Mouse (Mus musculus): ENCODE measurements around the gene Cacna1d. TPM values are rescaled to one million over a fixed set of nuclear protein-coding genes. Genes with fewer than 3 reads are reported as not detected.

The Cacna1d gene
- total and polyA plus RNA-seq, 3 experiments = 0.04 to 0.66 (median 0.08) TPM

GRCm38 (mm10) chr14:30310236-30310635 is 181.0 kb downstream of the Cacna1d start:
- Histone ChIP-seq H3K36me3 (replicated peaks in 1 of 2; ENCODE audit: control insufficient read depth in 1 of 2, insufficient read depth in 1 of 2, low read length in 1 of 2) (no peaks in the 10 kb centered on the region), H3K27me3 (replicated peaks) (no peaks in the 10 kb centered on the region), H3K9ac (ENCODE audit: insufficient read depth, low read depth) (no peak overlapping the region), H3K79me2 (replicated peaks; ENCODE audit: control insufficient read depth, extremely low read depth, insufficient read depth, poor library complexity, severe bottlenecking) (no peaks in the 10 kb centered on the region), H3K27ac (ENCODE audit: insufficient read depth, low read depth) (no peak overlapping the region), H3K4me3 (replicated peaks in 1 of 3; ENCODE audit: low read depth in 2 of 3, low read length in 2 of 3, poor library complexity in 1 of 3) (no peak overlapping the region), H3K4me2 (ENCODE audit: insufficient read depth, low read depth, poor library complexity, severe bottlenecking) (no peak overlapping the region), H3K4me1 (ENCODE audit: control insufficient read depth in 1 of 2, insufficient read depth in 2 of 2) (peaks cover 6 to 21% of the 10 kb centered on the region in 2 experiments; a peak in 3 of 4 replicates), H3K9me3 (replicated peaks; ENCODE audit: low read length) (no peaks in the 10 kb centered on the region)
- TF ChIP-seq CHD2 (IDR thresholded peaks at IDR 0.05; ENCODE audit: low read length) (no peak), E2F4 (IDR thresholded peaks at IDR 0.05; ENCODE audit: insufficient replicate concordance, low read depth, low read length) (no peak), ETS1 (conservative IDR thresholded peaks at IDR 0.05; ENCODE audit: low read depth, low read length) (no peak)
- no peak for DNase-seq (ENCODE audit: extremely low read depth)
- dilution Hi-C loops (cut with MboI; ENCODE audit: extremely low pct_ligation_motif_present, extremely low pct_unique_long_range_greater_than_20kb, low sequenced_read_pairs) (no loop called here), in situ Hi-C loops (cut with MboI; ENCODE audit: low pct_ligation_motif_present, low pct_unique_long_range_greater_than_20kb, low sequenced_read_pairs) (no loop called here)

- no peaks in the 10 kb centered on the region for H3K79me2 ChIP-seq (replicated peaks; ENCODE audit: control insufficient read depth, extremely low read depth, insufficient read depth, poor library complexity, severe bottlenecking)
- H3K9ac ChIP-seq (ENCODE audit: insufficient read depth, low read depth) = no peak overlapping the region
- H3K4me3 ChIP-seq (replicated peaks in 1 of 3; ENCODE audit: low read depth in 2 of 3, low read length in 2 of 3, poor library complexity in 1 of 3) = no peak overlapping the region
- H3K4me1 ChIP-seq (ENCODE audit: control insufficient read depth in 1 of 2, insufficient read depth in 2 of 2) = peaks cover under 1 to 11% of the 10 kb centered on the region in 2 experiments; a peak in 3 of 4 replicates
- no peak for DNase-seq (ENCODE audit: extremely low read depth)
- H3K27me3 ChIP-seq (replicated peaks) = no peaks in the 10 kb centered on the region
- no peaks in the 10 kb centered on the region for H3K9me3 ChIP-seq (replicated peaks; ENCODE audit: low read length)
- H3K36me3 ChIP-seq (replicated peaks in 1 of 2; ENCODE audit: control insufficient read depth in 1 of 2, insufficient read depth in 1 of 2, low read length in 1 of 2) = no peaks in the 10 kb centered on the region
- no peak overlapping the region for H3K4me2 ChIP-seq (ENCODE audit: insufficient read depth, low read depth, poor library complexity, severe bottlenecking)
- no peak overlapping the region for H3K27ac ChIP-seq (ENCODE audit: insufficient read depth, low read depth)
- in situ Hi-C loops (cut with MboI; ENCODE audit: low pct_ligation_motif_present, low pct_unique_long_range_greater_than_20kb, low sequenced_read_pairs) (no loop called here), dilution Hi-C loops (cut with MboI; ENCODE audit: extremely low pct_ligation_motif_present, extremely low pct_unique_long_range_greater_than_20kb, low sequenced_read_pairs) (no loop called here)
- no peak for TF ChIP-seq HCFC1 (IDR thresholded peaks at IDR 0.05; ENCODE audit: low read depth, low read length)
- TF ChIP-seq ZMIZ1 (IDR thresholded peaks at IDR 0.05; ENCODE audit: low read depth, low read length) = no peak
- no peak for TF ChIP-seq IRF4 (IDR thresholded peaks at IDR 0.05; ENCODE audit: low read depth, low read length)
- TF ChIP-seq MEF2A (IDR thresholded peaks at IDR 0.05; ENCODE audit: borderline replicate concordance, low read depth, low read length) = no peak
- no peak for TF ChIP-seq ZNF384 (IDR thresholded peaks at IDR 0.05; ENCODE audit: low read depth, low read length)
- no peak for TF ChIP-seq E2F4 (IDR thresholded peaks at IDR 0.05; ENCODE audit: insufficient replicate concordance, low read depth, low read length)
- TF ChIP-seq MXI1 (IDR thresholded peaks at IDR 0.05; ENCODE audit: low read depth, low read length) = no peak
- no peak for TF ChIP-seq MAX (IDR thresholded peaks at IDR 0.05; ENCODE audit: low read length)
- TF ChIP-seq ETS1 (conservative IDR thresholded peaks at IDR 0.05; ENCODE audit: low read depth, low read length) = no peak
- TF ChIP-seq CHD2 (IDR thresholded peaks at IDR 0.05; ENCODE audit: low read length) = no peak
- TF ChIP-seq USF2 (conservative IDR thresholded peaks at IDR 0.05; ENCODE audit: low read depth, low read length) = no peak
- TF ChIP-seq NELFE (IDR thresholded peaks at IDR 0.05; ENCODE audit: low read depth, low read length) = no peak
- TF ChIP-seq CTCF (conservative IDR thresholded peaks at IDR 0.05 in 1 of 2, IDR thresholded peaks at IDR 0.05 in 1 of 2; ENCODE audit: low read depth in 2 of 2, low read length in 2 of 2) = no peak
- TF ChIP-seq USF1 (IDR thresholded peaks at IDR 0.05; ENCODE audit: low read depth, low read length) = no peak
Measured at GRCm38 (mm10) chr14:30306221-30306620, 185.0 kb downstream of the Cacna1d start.

- H3K4me2 ChIP-seq (ENCODE audit: insufficient read depth, low read depth, poor library complexity, severe bottlenecking) = no peak overlapping the region
- H3K9me3 ChIP-seq (replicated peaks; ENCODE audit: low read length) = no peaks in the 10 kb centered on the region
- H3K79me2 ChIP-seq (replicated peaks; ENCODE audit: control insufficient read depth, extremely low read depth, insufficient read depth, poor library complexity, severe bottlenecking) = no peaks in the 10 kb centered on the region
- no peak overlapping the region for H3K27ac ChIP-seq (ENCODE audit: insufficient read depth, low read depth)
- TF ChIP-seq HCFC1 (IDR thresholded peaks at IDR 0.05; ENCODE audit: low read depth, low read length) = no peak
- no peaks in the 10 kb centered on the region for H3K36me3 ChIP-seq (replicated peaks in 1 of 2; ENCODE audit: control insufficient read depth in 1 of 2, insufficient read depth in 1 of 2, low read length in 1 of 2)
- no peaks in the 10 kb centered on the region for H3K27me3 ChIP-seq (replicated peaks)
- H3K9ac ChIP-seq (ENCODE audit: insufficient read depth, low read depth) = no peak overlapping the region
- dilution Hi-C loops (cut with MboI; ENCODE audit: extremely low pct_ligation_motif_present, extremely low pct_unique_long_range_greater_than_20kb, low sequenced_read_pairs) (no loop called here), in situ Hi-C loops (cut with MboI; ENCODE audit: low pct_ligation_motif_present, low pct_unique_long_range_greater_than_20kb, low sequenced_read_pairs) (no loop called here)
- DNase-seq (ENCODE audit: extremely low read depth) = no peak
- no peaks in the 10 kb centered on the region for H3K4me1 ChIP-seq (ENCODE audit: control insufficient read depth in 1 of 2, insufficient read depth in 2 of 2)
- H3K4me3 ChIP-seq (replicated peaks in 1 of 3; ENCODE audit: low read depth in 2 of 3, low read length in 2 of 3, poor library complexity in 1 of 3) = no peak overlapping the region
Measured at GRCm38 (mm10) chr14:30299946-30300345, 191.3 kb downstream of the Cacna1d start.

Data from CH12.LX (cell line).